Mouse (Mus musculus): ENCODE data around the gene Zdhhc16. TPM values are rescaled to one million over a fixed set of nuclear protein-coding genes. Genes with fewer than 3 reads are reported as not detected.

The Zdhhc16 gene
- total and polyA plus RNA-seq, 3 experiments, result 30.3 to 54.3 (median 45.5) TPM

- TF ChIP-seq SMC3 (IDR thresholded peaks at IDR 0.05; ENCODE audit: low read depth, low read length) (no peak), POLR2AphosphoS2 (IDR thresholded peaks at IDR 0.05; ENCODE audit: low read depth, low read length) (no peak; the same call in 1 of the 2 replicates), MXI1 (IDR thresholded peaks at IDR 0.05; ENCODE audit: low read depth, low read length) (peak; percentile 100), MEF2A (IDR thresholded peaks at IDR 0.05; ENCODE audit: borderline replicate concordance, low read depth, low read length) (no peak), ETS1 (conservative IDR thresholded peaks at IDR 0.05; ENCODE audit: low read depth, low read length) (no peak), MYC (IDR thresholded peaks at IDR 0.05; ENCODE audit: low read depth, low read length) (peak; percentile 99), POLR2A (IDR thresholded peaks at IDR 0.05; ENCODE audit: low read depth, low read length) (peak; percentile 87), SIN3A (IDR thresholded peaks at IDR 0.05; ENCODE audit: low read length) (peak; percentile 100), ZMIZ1 (IDR thresholded peaks at IDR 0.05; ENCODE audit: low read depth, low read length) (peak; percentile 57; the same call in 1 of the 2 replicates), HCFC1 (IDR thresholded peaks at IDR 0.05; ENCODE audit: low read depth, low read length) (peak; percentile 83)
These were observed 37.6 kb upstream of the Zdhhc16 start, which contains the start of gene Rrp12 (continued) for GRCm38 (mm10) chr19:41895460-41896318.

- no peaks in the 10 kb centered on the region for H3K27me3 ChIP-seq (replicated peaks)
- H3K79me2 ChIP-seq (replicated peaks; ENCODE audit: control insufficient read depth, extremely low read depth, insufficient read depth, poor library complexity, severe bottlenecking), result peaks cover 19% of the 10 kb centered on the region
- H3K4me2 ChIP-seq (ENCODE audit: insufficient read depth, low read depth, poor library complexity, severe bottlenecking), result peak overlapping the region; percentile 86
- TF ChIP-seq MAZ (IDR thresholded peaks at IDR 0.05; ENCODE audit: low read depth, low read length), result 0 out of 2 replicates have a peak, but pooled peaks have one; percentile 13
- TF ChIP-seq TBP (conservative IDR thresholded peaks at IDR 0.05; ENCODE audit: low read depth, low read length), result 0 out of 2 replicates have a peak, but pooled peaks have one; percentile 2
- no peak for TF ChIP-seq SIN3A (IDR thresholded peaks at IDR 0.05; ENCODE audit: low read length)
- no peaks in the 10 kb centered on the region for H3K9me3 ChIP-seq (replicated peaks; ENCODE audit: low read length)
- DNase-seq (ENCODE audit: extremely low read depth), result no peak
- dilution Hi-C loops (cut with MboI; ENCODE audit: extremely low pct_ligation_motif_present, extremely low pct_unique_long_range_greater_than_20kb, low sequenced_read_pairs) (no loop called here), in situ Hi-C loops (cut with MboI; ENCODE audit: low pct_ligation_motif_present, low pct_unique_long_range_greater_than_20kb, low sequenced_read_pairs) (loop anchor here (10.0 kb wide), 1 partner anchor 52 kb away; the partner anchor contains the start of gene Frat2)
- no peak overlapping the region for H3K27ac ChIP-seq (ENCODE audit: insufficient read depth, low read depth)
- peak overlapping the region; percentile 64 for H3K9ac ChIP-seq (ENCODE audit: insufficient read depth, low read depth)
- peaks cover 12 to 24% of the 10 kb centered on the region in 2 experiments for H3K36me3 ChIP-seq (replicated peaks in 1 of 2; ENCODE audit: control insufficient read depth in 1 of 2, insufficient read depth in 1 of 2, low read length in 1 of 2)
- peak overlapping the region; percentile 82 to 93 (median 90) for H3K4me3 ChIP-seq (replicated peaks in 1 of 3; ENCODE audit: low read depth in 2 of 3, low read length in 2 of 3, poor library complexity in 1 of 3)
- peaks cover 10 to 37% of the 10 kb centered on the region in 2 experiments for H3K4me1 ChIP-seq (ENCODE audit: control insufficient read depth in 1 of 2, insufficient read depth in 2 of 2)
These were observed 37.0 kb upstream of the Zdhhc16 start for GRCm38 (mm10) chr19:41896319-41896711.

- H3K9ac ChIP-seq (ENCODE audit: insufficient read depth, low read depth), result no peak overlapping the region
- DNase-seq (ENCODE audit: extremely low read depth), result peak; percentile 54
- no peak overlapping the region for H3K4me3 ChIP-seq (replicated peaks in 1 of 3; ENCODE audit: low read depth in 2 of 3, low read length in 2 of 3, poor library complexity in 1 of 3)
- H3K27ac ChIP-seq (ENCODE audit: insufficient read depth, low read depth), result no peak overlapping the region
- in situ Hi-C loops (cut with MboI; ENCODE audit: low pct_ligation_motif_present, low pct_unique_long_range_greater_than_20kb, low sequenced_read_pairs) (loop anchor here (10.0 kb wide), 1 partner anchor 54 kb away; the partner anchor contains the start of gene Frat2), dilution Hi-C loops (cut with MboI; ENCODE audit: extremely low pct_ligation_motif_present, extremely low pct_unique_long_range_greater_than_20kb, low sequenced_read_pairs) (no loop called here)
- peaks cover 15% of the 10 kb centered on the region for H3K79me2 ChIP-seq (replicated peaks; ENCODE audit: control insufficient read depth, extremely low read depth, insufficient read depth, poor library complexity, severe bottlenecking)
- no peaks in the 10 kb centered on the region for H3K9me3 ChIP-seq (replicated peaks; ENCODE audit: low read length)
- peaks cover 6 to 31% of the 10 kb centered on the region in 2 experiments for H3K4me1 ChIP-seq (ENCODE audit: control insufficient read depth in 1 of 2, insufficient read depth in 2 of 2)
- H3K4me2 ChIP-seq (ENCODE audit: insufficient read depth, low read depth, poor library complexity, severe bottlenecking), result no peak overlapping the region
- no peaks in the 10 kb centered on the region for H3K27me3 ChIP-seq (replicated peaks)
- peak; percentile 53; the same call in 1 of the 2 replicates for TF ChIP-seq MYC (IDR thresholded peaks at IDR 0.05; ENCODE audit: low read depth, low read length)
- no peak for TF ChIP-seq USF1 (IDR thresholded peaks at IDR 0.05; ENCODE audit: low read depth, low read length)
- TF ChIP-seq SMC3 (IDR thresholded peaks at IDR 0.05; ENCODE audit: low read depth, low read length), result peak; percentile 59
- TF ChIP-seq MAZ (IDR thresholded peaks at IDR 0.05; ENCODE audit: low read depth, low read length), result no peak
- TF ChIP-seq HCFC1 (IDR thresholded peaks at IDR 0.05; ENCODE audit: low read depth, low read length), result no peak
- TF ChIP-seq JUND (conservative IDR thresholded peaks at IDR 0.05; ENCODE audit: low read depth, low read length), result no peak
- TF ChIP-seq POLR2AphosphoS2 (IDR thresholded peaks at IDR 0.05; ENCODE audit: low read depth, low read length), result no peak
- no peak for TF ChIP-seq IRF4 (IDR thresholded peaks at IDR 0.05; ENCODE audit: low read depth, low read length)
- peak; percentile 29 to 76 for TF ChIP-seq CTCF (conservative IDR thresholded peaks at IDR 0.05 in 1 of 2, IDR thresholded peaks at IDR 0.05 in 1 of 2; ENCODE audit: low read depth in 2 of 2, low read length in 2 of 2)
- peak; percentile 60; the same call in 1 of the 2 replicates for TF ChIP-seq MAX (IDR thresholded peaks at IDR 0.05; ENCODE audit: low read length)
- no peak for TF ChIP-seq E2F4 (IDR thresholded peaks at IDR 0.05; ENCODE audit: insufficient replicate concordance, low read depth, low read length)
- no peak for TF ChIP-seq TCF12 (IDR thresholded peaks at IDR 0.05; ENCODE audit: low read depth, low read length)
- TF ChIP-seq ETS1 (conservative IDR thresholded peaks at IDR 0.05; ENCODE audit: low read depth, low read length), result no peak
- 0 out of 2 replicates have a peak, but pooled peaks have one; percentile 16 for TF ChIP-seq TBP (conservative IDR thresholded peaks at IDR 0.05; ENCODE audit: low read depth, low read length)
- TF ChIP-seq RAD21 (IDR thresholded peaks at IDR 0.05; ENCODE audit: low read depth, low read length), result peak; percentile 43
- TF ChIP-seq BHLHE40 (IDR thresholded peaks at IDR 0.05; ENCODE audit: low read depth, low read length), result peak; percentile 58
- H3K36me3 ChIP-seq (replicated peaks in 1 of 2; ENCODE audit: control insufficient read depth in 1 of 2, insufficient read depth in 1 of 2, low read length in 1 of 2), result peaks cover 0 to 3% of the 10 kb centered on the region in 2 experiments
These were observed 34.4 kb upstream of the Zdhhc16 start for GRCm38 (mm10) chr19:41898860-41899259.
